Mouse (Mus musculus): ENCODE results near the gene Clrn2.

Gene Clrn2

DNA sequence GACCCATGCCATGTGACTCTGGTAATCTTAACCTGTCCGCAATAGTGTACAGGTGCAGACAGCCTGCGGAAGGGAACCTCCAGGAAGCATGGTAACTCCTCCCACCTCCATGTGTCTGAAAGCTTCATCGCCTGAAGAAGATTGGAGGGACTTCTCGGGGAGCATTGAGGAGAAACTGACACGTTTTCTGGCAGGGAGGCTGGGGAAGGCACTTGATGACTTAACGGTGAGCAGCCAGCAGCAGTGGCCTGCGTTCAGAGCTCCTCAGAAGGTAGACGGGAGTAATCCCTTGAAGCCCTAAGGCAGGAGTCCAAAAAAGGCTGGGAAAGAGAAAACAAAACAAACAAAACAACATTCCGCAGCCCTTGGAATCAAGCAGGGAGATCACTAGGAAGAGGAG is 905 bp downstream of the Clrn2 start:
- no peak for DNase-seq

DNA sequence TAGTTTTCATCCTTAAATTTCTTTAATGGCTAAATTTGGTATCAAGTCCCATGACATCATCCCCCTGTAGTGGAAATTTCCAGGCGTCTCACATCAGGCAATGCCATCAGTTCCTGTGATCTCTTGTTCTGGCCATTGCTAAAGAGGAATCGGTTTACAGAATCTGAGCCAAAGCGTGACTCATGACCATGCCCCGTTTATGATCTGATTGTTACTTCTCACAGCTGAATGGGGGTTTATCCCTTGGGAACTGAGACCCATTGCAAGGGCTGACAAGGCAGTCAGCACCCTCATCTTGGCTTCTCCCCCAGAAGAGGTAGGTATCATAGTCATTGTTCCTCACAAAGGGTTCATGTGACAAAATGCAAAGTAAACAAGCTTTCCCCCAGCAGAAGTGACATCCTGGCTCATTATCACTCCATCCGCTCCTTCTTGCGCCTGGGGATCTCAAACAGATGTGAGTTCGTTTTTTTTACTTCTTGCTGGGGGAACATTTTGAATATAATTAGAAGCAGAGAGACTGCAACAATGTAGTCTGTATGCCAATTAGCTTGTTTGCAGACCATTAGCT is 19.4 kb downstream of the Clrn2 start:
- DNase-seq, result peak; percentile 27

- DNase-seq, result no peak
These were observed 20.0 kb downstream of the Clrn2 start for GRCm38 (mm10) chr5:45473521-45473920.

DNA sequence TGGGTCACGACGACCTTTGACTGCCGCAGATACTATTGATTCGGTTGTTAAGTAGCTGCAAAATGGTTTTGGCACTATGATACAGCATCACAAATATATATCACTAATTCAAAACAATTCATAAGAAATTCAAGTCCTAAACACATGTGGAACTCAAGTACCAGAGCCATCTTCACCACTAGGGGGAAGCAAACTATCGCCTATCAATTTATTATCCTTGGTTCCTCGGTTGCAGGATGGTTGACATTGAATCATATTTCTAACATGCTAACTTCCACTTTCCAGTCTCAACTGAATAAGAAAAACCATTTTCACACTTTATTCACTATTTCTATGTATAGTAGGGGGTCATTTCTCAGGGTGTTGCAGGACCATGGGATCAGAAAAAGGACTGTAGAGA is 20.7 kb downstream of the Clrn2 start:
- DNase-seq, result peak; percentile 30

GRCm38 (mm10) chr5:45474758-45475157 is 21.2 kb downstream of the Clrn2 start:
- no peak for DNase-seq

DNA sequence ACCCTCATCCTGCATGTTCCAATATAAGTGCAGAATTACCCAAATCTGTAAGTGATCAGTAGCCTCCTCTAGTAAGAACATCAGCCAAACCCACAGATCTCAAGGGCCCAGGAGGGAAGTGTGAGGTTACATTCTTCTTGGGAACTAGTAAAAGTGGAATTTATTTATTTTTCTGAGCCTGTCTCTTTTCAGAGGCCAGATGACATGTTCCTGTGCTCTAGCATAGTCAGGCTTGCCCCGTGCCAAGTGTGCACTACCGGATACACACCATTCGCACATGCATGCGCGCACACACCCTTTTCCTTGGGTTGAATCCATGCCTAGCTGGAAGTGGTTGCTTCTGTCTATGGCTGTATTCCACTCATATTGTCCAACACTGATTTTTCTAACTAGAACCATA is 22.2 kb downstream of the Clrn2 start:
- DNase-seq, result no peak

GRCm38 (mm10) chr5:45476288-45476687 is 22.7 kb downstream of the Clrn2 start:
- no peak for DNase-seq

DNA sequence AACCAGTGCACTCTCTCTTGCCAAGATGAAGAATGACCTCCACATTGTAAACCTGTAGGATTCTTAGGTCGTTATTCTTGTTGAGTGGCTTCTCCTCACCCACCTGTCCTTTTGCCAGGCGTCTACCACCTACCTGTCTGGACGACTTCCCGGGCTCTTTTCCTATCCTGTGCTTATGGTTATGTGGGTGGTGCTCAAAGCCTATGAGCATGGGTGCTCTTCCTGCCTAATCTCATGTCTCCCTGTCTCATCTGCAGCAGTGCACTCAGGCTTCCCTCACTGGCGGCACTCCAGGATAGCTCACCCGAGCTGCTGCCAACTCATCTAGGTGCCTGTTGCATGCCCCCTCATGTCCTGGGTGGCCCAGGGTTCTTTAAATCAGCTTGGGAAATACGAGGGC is 24.1 kb downstream of the Clrn2 start:
- DNase-seq, result no peak

DNA sequence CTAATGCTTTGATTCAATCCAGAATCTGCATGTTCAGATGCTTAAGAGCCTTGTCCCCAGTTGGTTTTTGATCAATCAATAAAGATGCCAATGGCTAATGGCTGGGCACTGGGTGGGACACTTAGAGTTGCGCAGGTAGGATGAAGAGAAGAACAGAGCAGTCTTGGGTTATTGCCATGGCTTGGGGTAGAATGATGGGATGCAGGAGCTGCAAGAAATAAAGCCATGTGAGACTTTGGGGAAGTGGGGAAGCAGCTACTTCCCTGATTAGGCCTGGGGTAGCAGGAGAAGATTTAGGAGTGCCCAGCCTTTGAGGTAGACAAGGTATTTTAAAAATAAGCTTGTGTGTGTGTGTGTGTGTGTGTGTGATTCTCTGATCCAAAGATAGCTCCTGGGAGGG is 26.5 kb downstream of the Clrn2 start:
- no peak for DNase-seq

- DNase-seq, result no peak
These were observed 27.6 kb downstream of the Clrn2 start for GRCm38 (mm10) chr5:45481125-45481524.

- DNase-seq, result no peak
These were observed 29.1 kb downstream of the Clrn2 start for GRCm38 (mm10) chr5:45482607-45483006.

DNA sequence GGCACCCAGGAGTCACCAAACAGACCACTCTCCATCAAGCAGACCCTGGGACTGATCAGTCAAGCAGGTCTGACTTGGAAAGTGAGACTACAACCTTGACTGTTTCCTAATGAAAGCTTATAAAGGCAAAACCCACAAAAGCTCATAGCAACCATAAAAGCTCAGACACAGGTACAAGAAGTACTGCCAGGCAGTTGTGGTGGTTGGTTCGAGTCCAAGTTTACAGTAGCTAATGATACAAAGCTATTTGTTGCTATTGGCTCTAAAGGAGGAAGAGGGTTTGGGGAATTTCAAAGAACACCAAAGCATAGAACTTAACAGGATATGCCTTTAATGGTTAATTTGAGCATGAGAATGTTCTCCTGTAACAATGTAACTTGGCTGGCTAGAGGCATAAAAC is 30.1 kb downstream of the Clrn2 start:
- no peak for DNase-seq

GRCm38 (mm10) chr5:45491776-45492175 is 38.2 kb downstream of the Clrn2 start:
- no peak for DNase-seq

- peak; percentile 98 for DNase-seq
These were observed 39.9 kb downstream of the Clrn2 start, which contains the start of gene Lap3 for GRCm38 (mm10) chr5:45493191-45494092. Gene Lap3, plus strand, starts transcription at chr5:45493374.

GRCm38 (mm10) chr5:45494093-45494755 is 40.7 kb downstream of the Clrn2 start:
- DNase-seq, result no peak

DNA sequence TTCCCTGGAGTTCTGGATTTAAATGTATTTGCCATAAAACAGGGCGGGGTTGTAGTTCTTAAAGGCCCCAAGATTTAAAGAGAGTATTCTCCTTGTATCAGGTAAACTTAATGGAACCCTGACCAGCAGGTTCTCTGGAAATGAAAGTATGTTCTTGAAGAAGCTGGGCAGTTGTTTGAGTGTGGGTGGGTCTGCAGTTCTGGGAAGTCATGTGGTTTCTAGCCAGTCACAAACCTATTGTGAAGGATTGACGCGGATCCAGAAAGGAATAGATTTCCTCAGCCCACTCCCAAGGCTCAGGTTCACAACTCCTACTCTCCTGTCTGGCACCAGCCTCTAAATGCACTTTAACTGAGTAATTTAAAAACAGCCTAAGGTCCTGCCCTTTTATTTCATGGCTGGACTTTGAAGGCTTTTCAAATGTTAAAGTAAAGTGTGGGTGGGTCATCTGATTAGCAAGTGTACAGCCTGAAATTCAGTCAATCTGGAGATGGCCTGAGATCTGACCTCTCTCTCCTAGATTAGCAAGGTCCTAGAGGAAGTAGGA is 42.0 kb downstream of the Clrn2 start:
- no peak for DNase-seq

DNA sequence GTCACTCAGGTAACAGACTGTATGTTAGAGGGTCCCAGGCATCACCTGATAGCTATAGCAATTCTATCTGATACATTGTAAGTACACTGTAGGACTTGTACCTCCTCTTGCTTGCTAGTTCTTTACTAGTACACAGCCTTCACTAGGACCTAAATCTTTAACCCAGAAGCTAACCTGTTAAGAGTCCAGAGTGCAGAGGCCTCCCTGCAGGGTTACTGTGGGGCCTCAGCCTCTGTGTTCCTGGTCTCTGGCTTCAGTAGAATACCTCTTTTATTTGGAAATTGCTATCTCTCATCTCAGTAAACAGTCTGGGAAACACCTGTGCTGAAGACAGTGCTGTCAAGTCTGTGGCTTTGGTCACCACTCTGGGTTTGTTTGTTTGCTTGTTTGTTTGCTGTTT is 42.5 kb downstream of the Clrn2 start:
- DNase-seq, result no peak

- no peak for DNase-seq
These were observed 42.9 kb downstream of the Clrn2 start for GRCm38 (mm10) chr5:45496479-45496878.

DNA sequence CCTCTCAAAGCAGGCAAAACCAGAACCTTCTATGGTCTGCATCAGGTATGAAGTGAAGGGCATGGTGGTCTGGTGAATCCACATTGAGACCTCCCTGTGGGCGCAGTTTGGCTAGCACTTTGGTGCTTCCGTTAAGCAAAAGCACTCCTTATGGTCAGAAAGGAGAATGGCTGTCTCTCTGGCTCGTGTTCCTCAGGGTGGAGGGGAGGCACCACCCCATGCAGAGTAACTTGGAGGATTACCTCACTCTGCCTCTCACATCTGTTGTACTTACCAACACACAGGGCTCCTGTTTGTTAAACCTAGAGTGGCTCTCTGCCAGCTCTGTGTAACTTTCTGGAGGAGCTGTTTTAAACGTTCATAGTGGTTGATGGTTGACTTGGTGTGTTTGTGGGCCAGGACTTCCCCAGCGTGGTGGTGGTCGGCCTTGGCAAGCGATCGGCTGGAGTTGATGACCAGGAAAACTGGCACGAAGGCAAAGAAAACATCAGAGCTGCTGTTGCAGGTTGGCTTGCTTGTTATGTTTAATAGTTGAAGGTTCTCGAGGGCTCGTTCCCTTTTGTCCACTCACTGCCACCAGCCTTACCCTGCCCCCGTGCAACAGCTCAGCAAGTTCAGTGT is 43.5 kb downstream of the Clrn2 start:
- DNase-seq, result no peak

GRCm38 (mm10) chr5:45497564-45497963 is 44.0 kb downstream of the Clrn2 start:
- DNase-seq, result no peak

DNA sequence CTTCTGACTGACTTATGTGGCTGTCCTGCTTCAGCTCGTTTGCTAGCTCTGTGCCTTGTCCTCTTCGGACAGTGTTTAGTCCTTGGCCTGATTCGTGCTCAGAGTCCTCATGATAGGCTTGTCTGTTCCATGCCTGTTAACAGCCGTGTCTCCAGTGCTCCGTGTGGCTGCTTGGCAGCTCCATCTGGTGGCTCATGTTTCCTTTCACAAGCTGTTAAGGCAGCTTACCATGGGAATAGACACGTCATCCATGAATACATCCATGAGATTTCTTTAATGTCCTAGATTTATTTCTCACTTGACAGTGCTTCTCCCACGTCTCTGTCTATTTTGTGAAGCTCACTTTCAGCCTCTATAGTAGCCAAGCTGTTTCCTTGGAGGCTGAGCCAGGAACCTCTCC is 56.5 kb downstream of the Clrn2 start:
- no peak for DNase-seq

- DNase-seq, result no peak
These were observed 59.4 kb downstream of the Clrn2 start for GRCm38 (mm10) chr5:45512908-45513307.

GRCm38 (mm10) chr5:45513511-45513910 is 60.0 kb downstream of the Clrn2 start:
- DNase-seq, result no peak

All from cerebellum, adult 9-11 months (tissue).